Mouse (Mus musculus): Measurements from ENCODE around the gene Faf1. TPM values are rescaled to one million over a fixed set of nuclear protein-coding genes. Genes with fewer than 3 reads are reported as not detected.

The Faf1 gene
- polyA plus RNA-seq (2015; fragmentation: Nextera tagmentation; extraction: Ambion mirVana): 19.3 TPM in 2 replicates

GRCm38 (mm10) chr4:109676218-109677215, at the start of gene Faf1:
Gene Faf1 (plus strand): TSS chr4:109676588.
- peaks cover 11% of the 10 kb centered on the region for H3K4me1 ChIP-seq (replicated peaks)
- H3K27me3 ChIP-seq: no peaks in the 10 kb centered on the region
- H3K27ac ChIP-seq: peak within 1 kb of the TSS; percentile 99
- peak within 1 kb of the TSS; percentile 74 for H3K9ac ChIP-seq
- peak; percentile 98 for ATAC-seq (replicated peaks; ENCODE audit: insufficient number of reproducible peaks, insufficient read depth, low FRiP score, low read depth)
- WGBS: under 1% methylated on average over 79 of the region's 107 CpGs
- peak within 1 kb of the TSS; percentile 74 for H3K4me2 ChIP-seq
- peak within 1 kb of the TSS; percentile 67 for H3K4me3 ChIP-seq
- no peaks in the 10 kb centered on the region for H3K9me3 ChIP-seq (replicated peaks)
- no peaks in the 10 kb centered on the region for H3K36me3 ChIP-seq

DNA sequence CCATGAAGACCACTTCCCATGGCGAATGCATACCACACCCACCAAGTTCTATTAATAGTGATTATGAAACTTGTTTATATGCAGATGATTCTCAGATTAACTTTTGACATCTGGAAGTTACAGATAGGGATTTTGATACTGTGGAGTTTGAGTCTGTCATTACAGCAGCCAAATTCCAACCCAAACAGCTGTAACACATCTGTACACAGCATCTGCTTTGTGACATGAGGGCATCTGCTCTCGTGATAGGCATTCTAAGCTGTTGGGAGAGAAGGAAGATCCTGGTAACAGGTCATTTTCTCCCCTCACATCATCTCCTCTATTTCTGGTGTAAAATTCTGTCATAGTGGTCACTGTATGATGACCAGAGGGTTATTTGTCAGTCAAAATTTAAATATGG, 46.2 kb upstream of the Faf1 start:
- Histone ChIP-seq H3K27ac (no peak overlapping the region), H3K36me3 (no peaks in the 10 kb centered on the region), H3K9me3 (replicated peaks) (no peaks in the 10 kb centered on the region), H3K4me3 (no peak overlapping the region), H3K4me2 (no peak overlapping the region), H3K9ac (no peak overlapping the region), H3K27me3 (no peaks in the 10 kb centered on the region), H3K4me1 (replicated peaks) (no peaks in the 10 kb centered on the region)
- WGBS: 46% methylated on average over 2 of the region's 2 CpGs
- no peak for ATAC-seq (replicated peaks; ENCODE audit: insufficient number of reproducible peaks, insufficient read depth, low FRiP score, low read depth)

- H3K27ac ChIP-seq: no peak overlapping the region
- H3K36me3 ChIP-seq: no peaks in the 10 kb centered on the region
- no peaks in the 10 kb centered on the region for H3K9me3 ChIP-seq (replicated peaks)
- H3K27me3 ChIP-seq: no peaks in the 10 kb centered on the region
- H3K4me1 ChIP-seq (replicated peaks): no peaks in the 10 kb centered on the region
- WGBS: 72% methylated on average over 4 of the region's 4 CpGs
- H3K9ac ChIP-seq: no peak overlapping the region
- no peak for ATAC-seq (replicated peaks; ENCODE audit: insufficient number of reproducible peaks, insufficient read depth, low FRiP score, low read depth)
- H3K4me3 ChIP-seq: no peak overlapping the region
- no peak overlapping the region for H3K4me2 ChIP-seq
Measured at GRCm38 (mm10) chr4:109631029-109631428, 45.4 kb upstream of the Faf1 start.

GRCm38 (mm10) chr4:109634971-109635370, 41.4 kb upstream of the Faf1 start:
- Histone ChIP-seq H3K9me3 (replicated peaks) (no peaks in the 10 kb centered on the region), H3K4me3 (no peak overlapping the region), H3K4me2 (no peak overlapping the region), H3K36me3 (no peaks in the 10 kb centered on the region), H3K9ac (no peak overlapping the region), H3K27ac (no peak overlapping the region), H3K4me1 (replicated peaks) (no peaks in the 10 kb centered on the region), H3K27me3 (no peaks in the 10 kb centered on the region)
- 94% methylated on average over 2 of the region's 2 CpGs for WGBS
- ATAC-seq (replicated peaks; ENCODE audit: insufficient number of reproducible peaks, insufficient read depth, low FRiP score, low read depth): no peak

DNA sequence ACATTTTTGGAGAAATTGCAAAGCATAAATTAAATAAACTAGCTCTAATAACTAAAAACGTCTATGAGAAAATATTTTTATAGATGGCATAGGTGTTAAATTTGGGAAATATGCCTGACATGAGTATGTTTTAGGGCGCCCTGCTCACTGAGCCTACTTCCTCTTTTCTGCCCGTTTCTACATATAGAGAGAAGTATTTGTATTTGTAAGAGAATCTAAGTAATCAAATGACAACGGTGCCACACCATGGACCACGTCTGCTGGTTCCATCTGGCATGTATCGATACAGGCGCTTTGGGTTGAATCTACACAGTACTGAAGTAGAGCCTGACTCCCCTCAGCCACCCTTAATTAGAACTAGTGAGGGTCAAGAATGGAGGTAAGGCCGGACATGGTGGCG, 37.0 kb upstream of the Faf1 start:
- no peak for ATAC-seq (replicated peaks; ENCODE audit: insufficient number of reproducible peaks, insufficient read depth, low FRiP score, low read depth)
- no peaks in the 10 kb centered on the region for H3K27me3 ChIP-seq
- H3K36me3 ChIP-seq: no peaks in the 10 kb centered on the region
- H3K9ac ChIP-seq: no peak overlapping the region
- no peaks in the 10 kb centered on the region for H3K4me1 ChIP-seq (replicated peaks)
- no peak overlapping the region for H3K27ac ChIP-seq
- no peaks in the 10 kb centered on the region for H3K9me3 ChIP-seq (replicated peaks)
- 80% methylated on average over 9 of the region's 9 CpGs for WGBS
- no peak overlapping the region for H3K4me3 ChIP-seq
- no peak overlapping the region for H3K4me2 ChIP-seq

DNA sequence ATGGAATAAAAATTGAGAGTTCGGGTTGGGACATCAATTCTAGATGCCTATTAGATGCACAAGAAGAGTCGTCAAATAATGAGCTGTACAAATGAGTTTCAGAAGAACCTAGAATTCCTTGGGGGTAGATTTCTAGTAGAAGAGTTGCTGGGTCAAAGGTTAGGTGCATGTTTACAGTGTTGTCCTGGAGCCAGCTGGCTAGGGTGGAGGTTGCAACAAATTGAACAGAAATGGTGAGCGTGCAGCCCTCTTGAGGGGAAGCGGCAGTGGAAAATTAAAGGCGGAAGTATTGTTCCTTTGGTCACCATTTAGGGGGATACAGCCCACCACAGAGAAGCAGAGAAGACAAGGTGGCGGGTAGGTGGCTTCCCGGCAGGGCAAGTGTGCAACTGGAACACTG, 36.2 kb upstream of the Faf1 start:
- Histone ChIP-seq H3K4me2 (no peak overlapping the region), H3K27me3 (no peaks in the 10 kb centered on the region), H3K9ac (no peak overlapping the region), H3K27ac (no peak overlapping the region), H3K9me3 (replicated peaks) (no peaks in the 10 kb centered on the region), H3K4me1 (replicated peaks) (no peaks in the 10 kb centered on the region), H3K4me3 (no peak overlapping the region), H3K36me3 (no peaks in the 10 kb centered on the region)
- no peak for ATAC-seq (replicated peaks; ENCODE audit: insufficient number of reproducible peaks, insufficient read depth, low FRiP score, low read depth)
- WGBS: 86% methylated on average over 7 of the region's 7 CpGs

- Histone ChIP-seq H3K9me3 (replicated peaks) (no peaks in the 10 kb centered on the region), H3K27me3 (no peaks in the 10 kb centered on the region), H3K27ac (no peak overlapping the region), H3K4me3 (no peak overlapping the region), H3K9ac (no peak overlapping the region), H3K36me3 (no peaks in the 10 kb centered on the region), H3K4me1 (replicated peaks) (no peaks in the 10 kb centered on the region), H3K4me2 (no peak overlapping the region)
- 73% methylated on average over 3 of the region's 3 CpGs for WGBS
- no peak for ATAC-seq (replicated peaks; ENCODE audit: insufficient number of reproducible peaks, insufficient read depth, low FRiP score, low read depth)
Measured at GRCm38 (mm10) chr4:109641451-109641850, 34.9 kb upstream of the Faf1 start.

GRCm38 (mm10) chr4:109647281-109647680, 29.1 kb upstream of the Faf1 start:
- H3K4me2 ChIP-seq: no peak overlapping the region
- no peak overlapping the region for H3K4me3 ChIP-seq
- WGBS: 71% methylated on average over 4 of the region's 4 CpGs
- no peak for ATAC-seq (replicated peaks; ENCODE audit: insufficient number of reproducible peaks, insufficient read depth, low FRiP score, low read depth)
- no peaks in the 10 kb centered on the region for H3K27me3 ChIP-seq
- no peak overlapping the region for H3K9ac ChIP-seq
- no peaks in the 10 kb centered on the region for H3K36me3 ChIP-seq
- H3K27ac ChIP-seq: no peak overlapping the region
- H3K4me1 ChIP-seq (replicated peaks): no peaks in the 10 kb centered on the region
- no peaks in the 10 kb centered on the region for H3K9me3 ChIP-seq (replicated peaks)

- 0 out of 2 replicates have a peak, but pooled peaks cover 3% of the 10 kb centered on the region for H3K27me3 ChIP-seq
- H3K4me2 ChIP-seq: no peak overlapping the region
- ATAC-seq (replicated peaks; ENCODE audit: insufficient number of reproducible peaks, insufficient read depth, low FRiP score, low read depth): no peak
- H3K4me1 ChIP-seq (replicated peaks): no peaks in the 10 kb centered on the region
- no peaks in the 10 kb centered on the region for H3K36me3 ChIP-seq
- no peak overlapping the region for H3K9ac ChIP-seq
- 62% methylated on average over 5 of the region's 5 CpGs for WGBS
- H3K4me3 ChIP-seq: no peak overlapping the region
- H3K9me3 ChIP-seq (replicated peaks): no peaks in the 10 kb centered on the region
- no peak overlapping the region for H3K27ac ChIP-seq
Measured at GRCm38 (mm10) chr4:109649331-109649730, 27.1 kb upstream of the Faf1 start.

DNA sequence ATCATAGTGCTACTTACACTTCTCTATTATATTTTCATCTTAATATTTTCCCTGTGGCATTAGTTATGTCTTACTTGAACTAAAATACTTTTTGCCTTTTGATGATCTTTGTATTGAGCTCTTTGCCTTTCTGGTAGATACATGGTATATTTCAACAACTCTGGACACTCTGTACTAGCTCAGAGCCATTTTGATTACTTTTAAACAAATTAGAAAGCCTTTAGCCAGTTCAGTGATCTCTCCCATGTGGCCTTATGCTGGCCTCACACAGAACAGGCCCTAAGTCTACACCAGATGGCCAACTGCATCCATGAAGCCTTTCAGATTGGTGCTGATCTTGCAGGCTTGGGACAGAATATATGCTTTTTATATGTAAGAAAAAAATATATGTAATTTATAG, 23.1 kb upstream of the Faf1 start:
- H3K9ac ChIP-seq: no peak overlapping the region
- H3K9me3 ChIP-seq (replicated peaks): no peaks in the 10 kb centered on the region
- H3K27ac ChIP-seq: no peak overlapping the region
- H3K4me2 ChIP-seq: no peak overlapping the region
- H3K36me3 ChIP-seq: no peaks in the 10 kb centered on the region
- peaks cover 28% of the 10 kb centered on the region for H3K27me3 ChIP-seq
- H3K4me1 ChIP-seq (replicated peaks): peaks cover 11% of the 10 kb centered on the region
- no peak for ATAC-seq (replicated peaks; ENCODE audit: insufficient number of reproducible peaks, insufficient read depth, low FRiP score, low read depth)
- H3K4me3 ChIP-seq: no peak overlapping the region

- Histone ChIP-seq H3K27me3 (peaks cover 38% of the 10 kb centered on the region), H3K9ac (no peak overlapping the region), H3K4me2 (no peak overlapping the region), H3K4me3 (no peak overlapping the region), H3K9me3 (replicated peaks) (no peaks in the 10 kb centered on the region), H3K36me3 (no peaks in the 10 kb centered on the region), H3K4me1 (replicated peaks) (peaks cover 11% of the 10 kb centered on the region), H3K27ac (no peak overlapping the region)
- WGBS: 66% methylated on average over 2 of the region's 2 CpGs
- no peak for ATAC-seq (replicated peaks; ENCODE audit: insufficient number of reproducible peaks, insufficient read depth, low FRiP score, low read depth)
Measured at GRCm38 (mm10) chr4:109654701-109655100, 21.7 kb upstream of the Faf1 start.

DNA sequence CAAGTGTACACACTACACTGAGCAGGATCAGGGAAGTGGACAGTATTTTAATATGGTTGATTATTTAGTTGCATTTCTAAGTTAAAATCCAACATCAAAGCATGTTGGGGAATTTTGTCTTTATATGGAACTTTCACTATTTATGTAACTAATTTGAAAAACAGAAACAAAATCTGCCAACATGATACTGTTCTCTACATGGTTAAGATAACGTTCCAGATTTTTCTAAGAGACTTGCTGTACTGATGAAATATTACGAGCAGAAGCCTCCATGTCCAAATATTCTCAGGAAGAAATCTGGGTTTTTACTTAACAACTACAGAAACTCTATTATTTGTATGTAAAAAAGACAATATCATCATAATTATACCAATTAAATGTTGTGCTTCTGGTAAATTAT, 20.6 kb upstream of the Faf1 start:
- no peak for ATAC-seq (replicated peaks; ENCODE audit: insufficient number of reproducible peaks, insufficient read depth, low FRiP score, low read depth)
- WGBS: 61% methylated on average over 2 of the region's 2 CpGs

More for the DNA sequence above, 20.6 kb upstream of the Faf1 start:
- no peaks in the 10 kb centered on the region for H3K9me3 ChIP-seq (replicated peaks)
- no peak overlapping the region for H3K4me3 ChIP-seq
- H3K36me3 ChIP-seq: no peaks in the 10 kb centered on the region
- peaks cover 47% of the 10 kb centered on the region for H3K27me3 ChIP-seq
- H3K4me2 ChIP-seq: no peak overlapping the region
- H3K27ac ChIP-seq: no peak overlapping the region
- peaks cover 11% of the 10 kb centered on the region for H3K4me1 ChIP-seq (replicated peaks)
- no peak overlapping the region for H3K9ac ChIP-seq
